Mouse (Mus musculus) thymus, postnatal 36 days (tissue): Measurements from ENCODE around the gene Klhl32.
"Not testable (repeated sequence)": the region's sequence is repeated elsewhere in the genome, so short reads cannot be mapped to it uniquely, and the experiment has no call there.

Experiments used
- DNase-seq, 2 experiments: peaks; one replicate each; pipeline ENCODE4 v3.0.0; 2022; ENCODE audit warnings: mixed read lengths in 2 of 2

Klhl32 gene

DNA sequence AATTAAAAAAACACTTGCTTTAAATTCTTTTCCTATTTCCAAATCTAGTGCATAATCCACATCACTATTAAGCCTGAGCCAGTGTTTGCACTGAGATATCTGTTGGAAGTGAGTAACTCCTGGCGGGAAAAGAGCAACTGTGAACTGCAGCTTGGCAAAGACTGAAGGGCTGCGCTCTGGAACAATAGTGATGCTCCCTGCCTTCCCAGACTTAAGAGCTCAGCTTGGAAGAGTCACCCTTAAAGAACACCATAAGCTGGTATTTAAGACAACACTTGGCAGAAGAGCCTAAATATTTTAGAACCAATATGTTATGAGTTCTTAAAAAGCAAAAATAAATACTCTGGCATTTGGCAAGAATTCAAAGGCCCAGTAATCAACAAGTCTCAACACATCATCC is 55.7 kb downstream of the Klhl32 start:
- no peak for DNase-seq

GRCm38 (mm10) chr4:24793726-24794345 is 57.1 kb downstream of the Klhl32 start:
- no peak for DNase-seq

GRCm38 (mm10) chr4:24792416-24792981 is 58.4 kb downstream of the Klhl32 start:
- DNase-seq = no peak

DNA sequence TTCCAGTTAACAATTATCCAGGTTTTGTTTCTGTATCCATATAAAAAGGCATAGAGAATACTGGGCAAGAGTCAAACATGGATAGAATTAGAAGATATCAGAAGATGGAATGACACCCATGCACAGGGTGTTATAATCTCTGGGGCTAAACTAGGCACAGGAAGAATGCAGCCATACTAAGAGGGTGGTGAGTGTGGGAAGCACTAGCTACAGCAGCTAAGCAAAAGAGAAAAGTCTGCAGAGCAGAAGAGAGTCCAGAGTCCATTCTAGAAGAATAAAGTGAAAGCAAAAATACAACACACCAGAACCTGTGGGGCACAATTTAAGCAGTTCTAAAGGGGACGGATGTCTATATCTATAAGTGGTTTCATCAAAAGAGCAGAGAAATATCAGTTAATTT is 61.6 kb downstream of the Klhl32 start:
- DNase-seq = no peak

DNA sequence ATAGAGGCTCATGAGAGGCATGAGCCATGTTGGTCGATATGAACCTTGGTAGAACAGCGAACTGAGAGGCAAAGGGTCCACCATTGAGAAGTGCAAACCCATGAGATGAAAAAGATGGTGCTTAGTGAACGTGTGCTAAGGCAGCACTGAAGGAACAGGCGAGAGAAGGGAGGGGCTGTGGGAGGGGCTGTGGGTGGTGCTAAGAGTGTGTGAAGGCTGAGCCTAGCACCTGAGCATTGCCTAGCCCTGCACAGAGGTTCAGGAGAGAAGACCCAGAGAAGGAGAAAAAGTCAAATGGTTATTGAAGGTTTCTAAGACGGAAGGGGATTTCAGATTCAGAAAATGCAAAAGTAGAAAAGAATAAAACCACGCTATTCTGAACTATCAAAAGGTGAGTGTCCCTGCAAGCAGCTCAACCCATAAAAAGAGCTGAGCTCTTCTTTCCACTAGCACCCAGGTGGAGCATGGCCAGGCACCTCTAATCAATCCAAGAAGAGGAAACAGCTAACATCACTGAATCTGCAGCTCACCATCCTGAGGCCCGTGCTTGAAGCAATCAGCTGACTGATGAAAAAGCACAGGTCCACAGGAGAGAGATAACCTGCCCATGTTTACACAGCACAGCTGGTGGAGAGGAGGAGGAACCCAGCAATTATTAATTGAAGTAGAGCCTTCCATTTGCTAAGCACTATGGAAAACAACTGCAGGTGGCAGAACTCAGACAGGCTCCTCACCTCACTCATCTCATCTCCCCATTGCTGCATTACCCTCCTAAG is 65.0 kb downstream of the Klhl32 start:
- no peak for DNase-seq

DNA sequence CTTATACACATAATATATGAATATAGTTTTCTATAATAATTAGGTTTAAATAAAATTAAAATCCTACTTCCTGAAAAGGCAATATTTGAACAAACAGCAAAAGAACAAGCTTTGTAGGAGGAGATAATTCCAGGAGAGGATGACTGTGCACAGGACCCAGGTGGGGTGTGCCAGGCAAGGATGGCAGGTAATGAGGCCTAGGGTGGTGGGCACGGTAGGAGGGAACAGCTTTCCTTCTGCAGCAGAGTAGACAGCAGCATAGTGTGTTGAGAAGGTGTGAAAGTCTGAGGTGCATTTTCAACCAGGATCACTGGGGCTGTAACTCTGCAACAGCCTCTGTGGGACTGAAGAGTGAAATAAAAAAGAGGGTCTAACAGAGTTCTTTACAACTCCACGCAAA is 85.0 kb downstream of the Klhl32 start:
- DNase-seq = no peak

GRCm38 (mm10) chr4:24765469-24765868 is 85.5 kb downstream of the Klhl32 start:
- DNase-seq = no peak

DNA sequence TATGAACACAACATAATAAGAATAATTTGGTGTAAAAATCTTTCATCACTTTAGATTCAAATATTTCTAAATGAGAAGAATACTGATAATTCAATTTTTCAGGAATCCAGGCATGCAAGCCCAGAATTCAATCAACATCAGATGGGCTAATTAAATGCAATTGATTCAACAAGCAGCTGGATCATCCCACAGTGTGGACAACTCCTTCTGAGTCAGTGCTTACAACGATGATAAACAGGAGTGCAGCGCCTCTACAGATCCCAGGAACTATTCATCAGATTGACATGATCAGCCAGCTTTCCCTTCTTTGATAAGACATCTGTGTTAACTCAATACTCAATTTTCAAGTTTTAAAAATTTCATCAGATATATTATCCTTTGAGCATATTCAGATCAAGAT is 86.4 kb downstream of the Klhl32 start:
- no peak for DNase-seq

DNA sequence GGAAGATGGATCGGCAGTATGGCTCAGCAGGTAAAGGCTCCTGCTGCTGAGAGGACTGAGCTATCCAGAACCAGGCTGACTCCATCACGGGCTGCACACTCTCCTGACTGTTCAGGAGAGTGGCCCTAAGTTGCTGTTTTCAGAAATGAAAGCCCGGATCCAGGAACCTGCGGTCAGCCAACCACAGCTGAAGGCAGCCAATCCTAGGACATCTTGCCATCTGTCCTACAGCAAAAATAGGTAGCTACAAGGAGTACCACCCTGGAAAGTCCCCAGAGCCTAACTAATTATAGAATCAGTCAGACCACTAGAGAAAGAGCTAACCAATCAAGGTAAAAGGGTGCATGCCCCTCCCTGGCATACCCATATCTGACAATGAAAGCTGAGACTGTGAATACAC is 87.5 kb downstream of the Klhl32 start:
- DNase-seq = no peak

- no peak for DNase-seq
These were observed 92.0 kb downstream of the Klhl32 start for GRCm38 (mm10) chr4:24758954-24759353.

DNA sequence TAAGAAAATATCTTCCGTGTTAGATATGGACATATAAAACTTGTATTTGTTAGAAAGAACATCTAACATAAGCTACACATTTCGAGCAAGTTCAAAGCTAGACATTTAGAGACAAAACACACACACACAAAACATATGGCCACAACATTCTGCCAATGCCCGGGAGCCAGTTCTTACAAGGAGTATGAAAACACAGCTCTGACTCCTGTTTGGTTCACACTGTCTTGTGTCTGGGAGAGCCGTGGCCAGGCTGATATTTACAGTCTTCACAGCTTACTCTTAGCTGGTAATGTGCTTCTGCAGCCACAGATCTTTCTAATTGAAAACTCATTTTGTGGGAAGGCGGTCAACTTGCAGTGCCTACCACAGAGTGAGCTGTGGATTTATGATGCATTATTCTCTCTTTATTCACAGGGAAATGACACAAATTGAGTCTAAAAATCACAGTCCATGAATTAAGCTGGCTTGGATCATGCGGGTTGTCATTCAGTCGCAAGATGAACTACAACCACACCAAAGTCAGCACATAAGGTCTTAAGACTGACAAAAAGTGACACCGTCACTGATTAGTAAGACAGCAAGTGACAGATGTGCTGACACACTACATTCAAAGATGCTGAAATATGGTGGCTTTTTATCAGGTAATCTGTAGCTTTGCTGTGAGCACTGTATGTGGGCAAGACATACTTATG is 98.3 kb downstream of the Klhl32 start:
- DNase-seq = no peak

DNA sequence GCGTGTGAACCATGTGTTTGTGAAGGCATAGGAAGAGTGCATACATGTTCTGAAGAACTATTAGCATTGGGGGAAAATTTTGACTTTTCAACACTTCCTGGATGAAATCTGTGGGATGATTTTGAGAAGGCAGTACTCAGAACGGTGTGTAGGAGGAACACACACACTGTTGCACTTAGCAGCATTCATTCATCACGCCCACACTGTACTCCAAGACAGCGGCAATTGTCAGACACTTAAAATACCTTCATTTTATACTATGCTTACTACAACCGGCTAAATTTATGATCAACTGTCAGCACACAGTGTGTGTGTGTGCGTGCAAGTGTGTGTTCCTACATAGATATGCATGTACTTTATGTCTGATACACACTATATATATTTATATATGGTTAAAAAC is 113.8 kb downstream of the Klhl32 start:
- DNase-seq = no peak

DNA sequence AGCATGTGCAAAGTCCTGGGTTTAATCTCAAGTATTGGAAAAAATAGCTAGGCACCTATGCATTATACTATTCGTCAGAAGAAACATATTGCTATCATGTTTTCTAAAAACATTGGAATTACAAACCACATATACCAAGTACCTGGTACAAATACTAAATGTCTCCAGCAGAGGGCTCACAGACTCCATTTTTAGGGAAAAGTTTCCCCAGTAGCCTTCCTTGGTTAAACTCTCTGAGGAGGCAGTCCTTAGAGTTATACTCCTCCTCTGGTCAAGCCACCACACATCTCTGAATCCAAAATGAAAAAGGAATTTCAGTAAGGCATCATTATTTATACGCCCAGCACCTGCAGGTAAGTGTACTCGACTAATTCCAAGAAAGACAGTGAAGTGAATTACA is 130.1 kb downstream of the Klhl32 start:
- no peak for DNase-seq

GRCm38 (mm10) chr4:24715559-24715958 is 135.4 kb downstream of the Klhl32 start:
- DNase-seq = no peak

DNA sequence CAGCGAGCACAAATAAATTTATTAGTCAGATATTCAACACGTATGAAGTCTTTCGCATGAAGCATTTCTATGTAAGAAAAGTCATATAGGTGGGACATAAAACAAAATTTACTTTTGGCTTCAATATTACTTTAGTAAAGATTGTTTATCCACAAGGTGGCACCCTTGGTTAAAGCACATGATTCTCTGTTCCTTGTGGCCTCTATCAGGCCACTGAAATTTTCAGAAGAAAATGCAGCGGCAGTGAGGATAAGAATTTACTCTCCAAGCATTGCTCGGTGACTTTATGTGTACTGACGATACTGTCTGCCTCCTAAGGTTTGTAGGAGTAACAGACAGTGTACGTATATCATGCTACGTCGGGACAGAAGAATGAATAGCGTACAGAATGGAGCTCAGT is 136.6 kb downstream of the Klhl32 start:
- DNase-seq = no peak

GRCm38 (mm10) chr4:24698528-24699117 is 152.3 kb downstream of the Klhl32 start:
- no peak for DNase-seq

DNA sequence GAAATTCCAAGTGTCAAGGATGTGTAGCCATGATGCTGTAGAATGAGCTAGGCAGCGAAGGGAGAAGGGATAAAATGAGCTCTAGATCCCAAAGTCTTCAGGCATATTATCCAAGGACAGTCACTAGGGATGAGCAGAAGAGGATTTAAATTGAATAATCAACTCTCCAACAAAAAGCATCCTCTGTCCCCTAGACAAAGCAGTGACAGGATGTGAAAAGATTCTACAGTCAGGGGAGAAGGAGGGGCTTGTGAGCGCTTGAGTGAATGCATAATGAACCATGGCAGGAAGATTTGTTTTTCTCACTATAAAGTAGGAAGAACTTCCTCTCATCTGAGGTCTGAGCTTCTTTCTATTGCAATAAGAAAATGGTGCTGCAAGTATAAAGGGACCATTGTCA is 170.8 kb downstream of the Klhl32 start:
- no peak for DNase-seq

DNA sequence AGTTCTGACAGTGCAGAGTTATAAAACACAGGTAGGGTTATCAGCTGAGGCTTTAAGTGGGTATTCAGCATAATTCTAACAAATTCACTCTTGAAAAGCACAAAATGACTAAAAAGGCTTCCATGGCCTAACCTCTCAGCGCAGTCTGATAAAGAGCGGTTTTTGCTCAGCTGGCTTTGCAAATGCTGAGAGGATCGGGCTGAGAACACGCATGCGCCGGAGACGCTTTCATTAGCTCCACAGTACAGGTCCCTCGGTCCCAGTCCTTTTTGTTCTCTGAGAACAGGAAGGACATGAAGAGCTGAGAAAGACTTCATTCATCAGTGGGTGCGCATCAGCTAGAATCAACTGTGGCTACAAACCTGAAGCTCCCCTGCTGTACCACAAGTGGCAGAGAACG is 180.9 kb downstream of the Klhl32 start:
- DNase-seq = no peak

- no peak for DNase-seq
These were observed 191.7 kb downstream of the Klhl32 start for GRCm38 (mm10) chr4:24659218-24659617.

DNA sequence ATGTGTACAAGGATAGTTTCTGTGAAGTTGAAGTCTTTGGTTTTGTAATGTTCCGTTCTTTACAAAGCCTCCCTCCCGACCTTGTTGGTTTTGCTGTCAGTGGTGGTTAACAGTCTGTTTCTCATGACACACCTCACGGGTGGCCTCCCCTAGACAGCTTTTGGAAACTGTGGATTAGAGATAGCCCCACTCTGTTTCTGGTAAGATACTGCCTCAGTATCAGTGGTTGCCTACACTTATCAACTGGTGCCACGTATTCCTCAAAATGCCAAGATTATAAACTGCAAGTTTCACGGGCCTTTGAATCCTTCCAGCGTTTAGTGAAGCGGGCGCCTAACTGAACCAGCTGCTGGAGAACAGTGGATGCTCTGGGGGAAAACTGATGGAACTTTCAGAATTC is 206.2 kb downstream of the Klhl32 start:
- not testable (repeated sequence) for DNase-seq

- no peak for DNase-seq
These were observed 208.6 kb downstream of the Klhl32 start for GRCm38 (mm10) chr4:24642306-24642705.

GRCm38 (mm10) chr4:24631177-24631911 is 219.6 kb downstream of the Klhl32 start:
- no peak for DNase-seq

GRCm38 (mm10) chr4:24630430-24630829 is 220.5 kb downstream of the Klhl32 start:
- DNase-seq = no peak
